Mouse (Mus musculus) testis, adult 2 months (tissue): ENCODE measurements around the gene Selenow. TPM values are rescaled to one million over a fixed set of nuclear protein-coding genes. Genes with fewer than 3 reads are reported as not detected.

Experiments used
- H3K27ac ChIP-seq: fragments of 200-500 bp; 2 replicates; pipeline ENCODE4 v1.5.1; 2012; ENCODE audit warnings: low read depth, low read length; ENCODE audit not compliant: control insufficient read depth, insufficient read depth
- H3K27me3 ChIP-seq: fragments of 200-500 bp; 2 replicates; pipeline ENCODE4 v1.6.1; 2012; ENCODE audit warnings: mild to moderate bottlenecking, low read length, moderate library complexity; ENCODE audit not compliant: control insufficient read depth, insufficient read depth
- H3K36me3 ChIP-seq: fragments of 200-500 bp; 2 replicates; pipeline ENCODE4 v1.6.1; 2012; ENCODE audit warnings: mild to moderate bottlenecking, low read length; ENCODE audit not compliant: control insufficient read depth, insufficient read depth
- H3K4me1 ChIP-seq: fragments of 200-500 bp; 2 replicates; pipeline ENCODE4 v1.6.1; 2012; ENCODE audit warnings: low read length; ENCODE audit not compliant: control insufficient read depth, insufficient read depth
- H3K4me3 ChIP-seq: fragments of 200-500 bp; 2 replicates; pipeline ENCODE4 v1.5.1; 2012; ENCODE audit warnings: low read depth, mild to moderate bottlenecking, low read length, moderate library complexity, mixed read lengths; ENCODE audit not compliant: control insufficient read depth
- CTCF ChIP-seq: fragments of 200-500 bp; IDR thresholded peaks from 2 replicates; pipeline ENCODE4 v1.5.1; 2012; ENCODE audit warnings: low read depth, mild to moderate bottlenecking, inconsistent platforms, low read length, moderate library complexity; ENCODE audit not compliant: control insufficient read depth, insufficient read depth, insufficient replicate concordance
- POLR2A ChIP-seq: fragments of 200-500 bp; IDR thresholded peaks from 2 replicates; pipeline ENCODE4 v1.6.1; 2012; ENCODE audit warnings: low read depth, mild to moderate bottlenecking, inconsistent platforms, low read length, moderate library complexity; ENCODE audit not compliant: control insufficient read depth
- polyA plus RNA-seq: library from polyadenylated mRNA; depleted of rRNA; stranded (reverse); fragments of >200 nt; gene quantifications from 2 replicates; pipeline ENCODE4 v1.2.3, GENCODE M21; 2012

Selenow gene
- polyA plus RNA-seq, 1 experiment = 409 TPM

DNA sequence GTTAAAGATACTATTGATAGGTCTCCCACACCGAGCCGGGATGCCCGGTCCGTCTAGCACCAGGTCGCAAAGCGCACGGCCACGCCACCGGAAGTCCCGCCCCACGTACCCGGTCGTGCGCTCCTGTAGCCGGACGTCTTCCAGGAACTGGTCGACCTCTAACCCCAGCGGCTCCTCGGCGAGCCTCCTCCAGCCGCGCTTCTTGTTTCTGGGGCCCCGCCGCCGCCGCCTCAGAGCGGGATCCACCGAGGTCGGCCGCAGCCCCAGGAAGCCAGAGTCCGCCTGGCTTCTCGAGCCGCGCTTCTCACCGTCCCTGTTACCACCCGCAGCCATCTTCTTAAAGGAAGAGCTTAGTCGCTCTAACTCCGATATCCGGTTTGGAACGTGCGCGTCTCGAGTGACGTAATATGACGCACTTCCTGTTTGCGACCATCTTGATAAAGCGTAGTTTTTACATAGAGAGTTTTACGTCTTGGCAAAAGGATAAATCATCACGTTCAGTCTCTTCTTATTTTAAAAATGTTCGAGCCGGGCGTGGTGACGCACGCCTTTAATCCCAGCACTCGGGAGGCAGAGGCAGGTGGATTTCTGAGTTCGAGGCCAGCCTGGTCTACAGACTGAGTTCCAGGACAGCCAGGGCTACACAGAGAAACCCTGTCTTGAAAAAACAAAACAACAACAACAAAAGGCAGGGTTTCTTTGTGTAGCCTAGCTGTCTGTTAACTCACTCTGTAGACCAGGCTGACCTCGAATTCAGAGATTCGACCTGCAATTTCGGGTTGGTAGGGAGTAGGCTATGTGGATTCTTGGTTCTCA is 23.7 kb upstream of the Selenow start, which contains the start of gene Nop53:
Gene Nop53, minus strand, starts transcription at position 354 of the 816 bp plus-strand sequence.
- Histone ChIP-seq H3K4me3 (peak within 1 kb of the TSS; percentile 98), H3K36me3 (no peaks in the 10 kb centered on the region; the same call in 1 of the 2 replicates), H3K27me3 (no peaks in the 10 kb centered on the region), H3K4me1 (peaks cover 10% of the 10 kb centered on the region), H3K27ac (peak within 1 kb of the TSS; percentile 90)
- TF ChIP-seq CTCF (no peak), POLR2A (peak; percentile 81)

DNA sequence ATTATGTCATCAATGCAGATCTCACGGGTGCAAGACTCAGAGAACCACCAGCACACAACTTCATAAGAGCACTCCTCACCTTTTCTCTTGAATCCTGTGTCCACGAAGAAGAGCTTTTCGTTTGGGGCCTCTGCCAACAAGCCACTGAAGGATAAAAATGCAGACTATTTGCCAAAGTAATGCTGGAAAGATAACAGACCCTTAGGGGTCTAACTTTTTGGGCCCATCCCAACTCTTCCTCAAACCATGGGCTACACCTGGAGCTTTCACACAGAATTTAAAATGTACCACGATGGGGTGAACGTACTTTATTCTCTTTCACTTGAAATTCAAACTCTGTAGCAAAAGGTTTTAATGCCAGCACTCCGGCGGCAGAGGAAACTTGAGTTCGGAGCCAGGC is 23.0 kb upstream of the Selenow start:
- H3K4me3 ChIP-seq = peak overlapping the region; percentile 98

DNA sequence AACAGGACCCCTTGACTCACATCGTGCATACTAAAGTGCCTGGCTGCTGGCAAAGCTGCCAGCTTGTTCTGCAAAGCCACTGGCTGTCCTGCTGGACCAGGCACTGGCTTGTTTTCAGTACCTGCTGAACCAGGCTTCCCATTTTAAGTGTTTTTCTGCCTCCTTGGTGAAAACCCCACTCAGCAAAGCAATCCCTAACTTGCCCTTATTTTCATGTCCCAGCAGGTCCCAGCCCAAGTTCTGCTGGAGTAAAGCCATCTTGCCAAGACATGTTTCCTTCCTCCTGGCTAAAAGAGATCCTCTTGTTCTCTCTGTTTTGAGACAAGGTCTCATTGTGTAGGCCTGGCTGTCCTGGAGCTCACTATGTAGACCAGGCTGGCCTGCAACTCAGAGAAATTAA is 22.1 kb upstream of the Selenow start:
- no peaks in the 10 kb centered on the region for H3K27me3 ChIP-seq
- no peak for TF ChIP-seq POLR2A
- no peak for TF ChIP-seq CTCF
- H3K27ac ChIP-seq = no peak overlapping the region
- H3K4me1 ChIP-seq = peaks cover 10% of the 10 kb centered on the region
- peaks cover 2% of the 10 kb centered on the region; the same call in 1 of the 2 replicates for H3K36me3 ChIP-seq
- no peak overlapping the region for H3K4me3 ChIP-seq

More for the DNA sequence above, 23.0 kb upstream of the Selenow start:
- Histone ChIP-seq H3K4me1 (peaks cover 10% of the 10 kb centered on the region), H3K36me3 (peaks cover under 1% of the 10 kb centered on the region; the same call in 1 of the 2 replicates), H3K27ac (no peak overlapping the region), H3K27me3 (no peaks in the 10 kb centered on the region)
- TF ChIP-seq POLR2A (no peak), CTCF (no peak)

DNA sequence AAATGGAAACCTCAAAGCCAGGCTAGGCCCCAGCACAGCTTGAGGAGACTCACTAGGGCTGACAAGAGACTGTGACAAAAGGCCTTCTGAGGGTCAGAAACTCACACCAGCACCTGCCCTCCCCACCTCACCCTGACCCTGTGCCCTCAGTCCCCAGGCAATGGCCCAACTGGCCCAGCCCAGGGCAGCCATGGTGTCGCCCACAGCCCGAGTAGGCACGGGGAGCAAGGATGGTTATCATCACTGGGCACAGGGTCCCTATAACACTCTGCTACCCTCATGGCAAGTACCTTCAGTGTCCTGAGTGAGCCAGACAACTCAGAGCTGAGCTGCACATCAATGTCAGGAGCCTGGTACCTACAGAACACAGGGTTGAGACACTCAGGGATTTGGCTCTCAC is 16.4 kb upstream of the Selenow start:
- Histone ChIP-seq H3K27ac (no peak overlapping the region), H3K4me3 (no peak overlapping the region), H3K27me3 (no peaks in the 10 kb centered on the region), H3K36me3 (peaks cover 7% of the 10 kb centered on the region), H3K4me1 (0 out of 2 replicates have a peak, but pooled peaks cover 1% of the 10 kb centered on the region)
- TF ChIP-seq CTCF (no peak), POLR2A (no peak)

DNA sequence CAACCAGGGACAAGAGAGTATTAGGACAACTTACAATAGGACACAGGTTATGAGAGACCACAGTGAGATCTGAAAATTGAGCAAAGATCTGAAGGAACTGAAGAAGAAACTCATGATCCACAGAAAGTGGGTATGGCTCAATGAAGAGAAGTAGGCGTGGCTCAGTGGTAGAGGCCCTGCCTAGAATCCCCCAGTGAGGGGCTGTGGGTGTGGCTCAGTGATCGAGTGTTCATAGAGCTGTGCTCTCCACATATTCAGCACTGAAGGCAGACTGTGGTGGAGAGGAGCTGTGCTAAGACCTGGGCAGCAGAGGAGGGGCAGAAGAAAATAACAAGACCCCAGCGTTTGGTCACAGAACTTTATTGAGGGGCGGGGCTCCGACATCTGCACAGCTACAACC is 15.3 kb upstream of the Selenow start:
- Histone ChIP-seq H3K27me3 (no peaks in the 10 kb centered on the region), H3K36me3 (peaks cover 7% of the 10 kb centered on the region)
- TF ChIP-seq POLR2A (no peak), CTCF (no peak)

DNA sequence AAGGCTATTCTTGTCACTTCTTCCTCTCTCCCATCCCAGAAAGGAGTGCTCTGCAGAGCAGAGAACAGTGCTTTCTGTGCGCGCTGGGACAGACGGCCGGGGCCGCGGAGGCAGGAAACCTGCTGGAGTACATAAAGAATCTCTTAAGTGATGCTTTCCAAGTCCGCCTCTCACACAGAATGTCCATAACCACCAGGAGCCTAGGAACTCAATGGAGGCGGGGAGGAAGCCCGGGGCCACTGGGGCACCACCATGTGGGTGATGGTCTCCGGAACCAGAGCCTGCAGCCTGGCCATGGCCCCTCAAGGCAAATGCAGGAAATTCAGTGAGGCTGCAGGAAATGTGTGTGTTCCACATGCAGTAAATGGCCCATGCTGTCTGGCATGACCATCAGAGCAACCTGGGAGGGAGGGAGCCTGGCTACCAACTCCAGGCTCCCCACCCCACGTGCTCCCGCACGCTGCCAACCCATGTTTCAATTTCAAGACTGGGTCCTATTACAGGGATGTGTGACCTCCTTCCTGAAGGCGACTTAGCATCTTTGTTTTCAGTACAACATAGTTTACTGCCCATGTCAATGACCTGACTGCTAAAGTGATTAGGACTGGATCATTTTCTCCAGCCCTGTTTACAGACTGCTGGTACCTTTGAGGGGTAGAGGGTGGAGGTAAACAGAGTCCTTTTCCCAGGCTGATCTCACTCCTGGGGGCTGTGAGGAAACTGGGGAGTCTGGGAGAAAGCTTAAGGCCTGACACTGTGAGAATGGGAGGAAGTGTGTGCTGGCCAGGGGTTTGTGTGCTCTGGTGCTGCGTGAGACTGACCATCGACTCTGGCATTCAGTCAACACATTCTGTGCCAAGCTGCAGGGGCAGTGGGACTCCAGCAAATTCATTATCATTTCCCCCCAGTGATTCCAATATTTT is 11.5 kb upstream of the Selenow start:
- Histone ChIP-seq H3K4me1 (peaks cover 4% of the 10 kb centered on the region; the same call in 1 of the 2 replicates), H3K4me3 (no peak overlapping the region), H3K36me3 (peaks cover 5% of the 10 kb centered on the region), H3K27ac (no peak overlapping the region), H3K27me3 (no peaks in the 10 kb centered on the region)
- no peak for TF ChIP-seq POLR2A
- no peak for TF ChIP-seq CTCF

More for the DNA sequence above, 15.3 kb upstream of the Selenow start:
- Histone ChIP-seq H3K4me1 (peaks cover 4% of the 10 kb centered on the region; the same call in 1 of the 2 replicates), H3K4me3 (no peak overlapping the region), H3K27ac (no peak overlapping the region)
